Mouse (Mus musculus): ENCODE results near the gene Olfr593.
"Not testable (repeated sequence)": the region's sequence is repeated elsewhere in the genome, so short reads cannot be mapped to it uniquely, and the experiment has no call there.

The Olfr593 gene

GRCm38 (mm10) chr7:103211562-103211961 is at the start of gene Olfr593:
Gene Olfr593 (plus strand): TSS chr7:103211862.
- DNase-seq (ENCODE audit: low spot score in 2 of 2), result no peak

GRCm38 (mm10) chr7:103169697-103170096 is 42.0 kb upstream of the Olfr593 start:
- no peak for DNase-seq (ENCODE audit: low spot score in 2 of 2)

GRCm38 (mm10) chr7:103178240-103178639 is 33.4 kb upstream of the Olfr593 start, which contains the start of gene Olfr591:
Gene Olfr591 (minus strand): TSS chr7:103178340.
- no peak for DNase-seq (ENCODE audit: low spot score in 2 of 2)

GRCm38 (mm10) chr7:103184503-103184902 is 27.2 kb upstream of the Olfr593 start, which contains the start of gene Olfr592:
Gene Olfr592 (plus strand): TSS chr7:103184803.
- not testable (repeated sequence) for DNase-seq (ENCODE audit: low spot score in 2 of 2)

GRCm38 (mm10) chr7:103212050-103212449 is 388 bp downstream of the Olfr593 start:
- DNase-seq (ENCODE audit: low spot score in 2 of 2), result not testable (repeated sequence)

- DNase-seq (ENCODE audit: low spot score in 2 of 2), result no peak
These were observed 5.0 kb downstream of the Olfr593 start, which contains the start of gene Olfr594 for GRCm38 (mm10) chr7:103216696-103217095. Gene Olfr594 (plus strand): TSS chr7:103216996.

- not testable (repeated sequence) for DNase-seq (ENCODE audit: low spot score in 2 of 2)
These were observed 40.7 kb downstream of the Olfr593 start, which contains the start of gene Usp17ld for GRCm38 (mm10) chr7:103252405-103252804. Gene Usp17ld (minus strand): TSS chr7:103252505.

Data from frontal cortex, postnatal 25 days (tissue).